Mouse (Mus musculus): Measurements from ENCODE around the gene Medag.

The Medag gene

GRCm38 (mm10) chr5:149429541-149429940, 18.0 kb downstream of the Medag start:
- no peak for DNase-seq (ENCODE audit: low spot score in 2 of 2)

DNA sequence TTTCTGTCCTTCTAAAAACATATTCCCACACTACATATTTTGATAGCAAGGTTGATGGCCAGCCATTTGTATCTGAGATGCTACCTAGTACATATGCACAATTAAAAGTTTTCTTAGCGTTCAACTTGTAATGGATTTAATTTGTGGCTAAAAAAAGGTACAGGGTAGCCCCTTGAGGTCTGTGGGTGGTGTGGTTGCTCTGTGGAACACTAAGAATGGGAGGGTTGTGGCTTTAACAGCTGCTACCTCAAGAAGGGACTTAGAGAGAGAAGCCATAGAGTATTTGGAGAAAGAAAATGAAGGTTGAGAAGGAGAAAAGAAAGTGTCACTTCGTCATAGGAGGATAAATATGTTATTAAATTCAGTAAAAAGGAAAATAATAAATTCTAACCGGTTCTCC, 19.4 kb downstream of the Medag start:
- no peak for DNase-seq (ENCODE audit: low spot score in 2 of 2)

GRCm38 (mm10) chr5:149433618-149434017, 22.1 kb downstream of the Medag start:
- no peak for DNase-seq (ENCODE audit: low spot score in 2 of 2)

DNA sequence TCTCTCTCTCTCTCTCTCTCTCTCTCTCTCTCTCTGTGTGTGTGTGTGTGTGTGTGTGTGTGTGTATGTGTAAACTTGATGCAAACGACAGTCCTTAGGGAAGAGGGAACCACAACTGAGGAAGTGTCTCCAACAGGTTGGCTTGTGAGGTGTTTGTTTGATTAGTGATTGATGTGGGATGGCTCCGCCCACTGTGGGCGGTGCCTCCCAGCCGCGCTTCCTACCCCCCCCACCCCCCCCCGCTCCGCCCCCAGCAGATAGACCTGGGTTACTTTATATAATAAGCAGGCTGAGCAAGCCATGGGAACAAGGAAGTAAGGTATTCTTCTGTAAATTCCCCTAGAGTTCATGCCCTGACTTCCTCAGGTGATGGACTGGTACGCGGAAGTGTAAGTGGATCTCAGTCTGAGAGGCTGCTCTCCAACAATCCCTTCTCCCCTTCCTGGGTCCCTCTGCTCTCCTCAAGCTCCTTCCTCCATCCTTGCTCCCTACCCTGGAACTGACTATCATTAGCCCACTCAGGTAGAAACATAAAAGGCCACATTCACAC, 22.7 kb downstream of the Medag start:
- no peak for DNase-seq (ENCODE audit: low spot score in 2 of 2)

- no peak for DNase-seq (ENCODE audit: low spot score in 2 of 2)
Observed at GRCm38 (mm10) chr5:149436541-149436940, 25.0 kb downstream of the Medag start.

- DNase-seq (ENCODE audit: low spot score in 2 of 2): no peak
Observed at GRCm38 (mm10) chr5:149437150-149437549, 25.6 kb downstream of the Medag start.

- peak; percentile 50 to 52 for DNase-seq (ENCODE audit: low spot score in 2 of 2)
Observed at GRCm38 (mm10) chr5:149439531-149440179, 28.1 kb downstream of the Medag start, which contains the start of gene Tex26. Gene Tex26, plus strand, starts transcription at chr5:149439660.

- DNase-seq (ENCODE audit: low spot score in 2 of 2): peak; percentile 80
Observed at GRCm38 (mm10) chr5:149440180-149440573, 28.6 kb downstream of the Medag start.

DNA sequence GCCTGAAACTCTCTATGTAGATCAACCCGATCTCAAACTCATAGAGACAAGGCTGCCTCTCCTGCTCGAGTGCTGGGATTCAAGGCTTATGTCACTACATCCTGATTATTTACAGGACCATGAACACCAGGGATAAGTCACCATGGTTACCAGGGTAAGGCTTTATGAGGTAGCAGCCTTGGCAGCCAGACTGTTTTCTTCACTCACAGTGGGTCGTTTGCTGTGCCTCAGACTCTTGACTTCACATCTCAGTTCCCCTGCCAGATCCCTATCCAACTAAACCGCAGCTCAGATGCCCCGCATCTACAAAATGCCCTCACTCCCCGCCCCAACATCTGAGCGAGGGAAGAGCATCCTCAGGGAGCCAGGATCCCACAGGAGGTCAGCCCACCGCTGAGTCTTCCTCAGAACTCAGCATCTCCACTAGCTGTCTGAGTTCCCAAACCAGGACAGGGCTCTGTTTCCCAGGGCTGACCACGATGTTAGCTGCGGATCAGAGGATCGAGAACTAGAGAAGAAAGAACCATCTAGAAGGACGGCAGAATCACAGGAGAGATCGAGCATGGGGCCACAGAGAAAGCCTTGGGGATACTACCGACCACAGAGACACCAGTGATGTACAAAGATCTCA, 30.2 kb downstream of the Medag start:
- no peak for DNase-seq (ENCODE audit: low spot score in 2 of 2)

DNA sequence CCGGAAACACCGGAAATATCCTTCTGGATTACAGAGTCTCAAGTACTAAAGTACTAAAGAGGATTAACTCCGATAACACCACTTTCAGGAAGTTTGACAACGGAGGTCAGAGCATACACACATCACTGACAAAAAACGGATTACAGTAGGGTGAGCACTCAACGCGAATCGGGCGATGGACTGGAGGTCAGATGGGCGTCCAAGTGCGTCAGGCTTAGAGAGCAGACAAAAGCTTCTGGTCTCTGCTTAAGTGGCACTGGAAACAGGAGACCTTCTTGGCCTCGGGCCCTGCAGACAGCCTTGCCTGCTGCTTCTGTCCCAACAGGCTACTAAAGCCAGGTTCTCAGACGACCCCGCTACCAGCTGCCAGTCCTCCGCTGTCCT, 30.7 kb downstream of the Medag start:
- no peak for DNase-seq (ENCODE audit: low spot score in 2 of 2)

DNA sequence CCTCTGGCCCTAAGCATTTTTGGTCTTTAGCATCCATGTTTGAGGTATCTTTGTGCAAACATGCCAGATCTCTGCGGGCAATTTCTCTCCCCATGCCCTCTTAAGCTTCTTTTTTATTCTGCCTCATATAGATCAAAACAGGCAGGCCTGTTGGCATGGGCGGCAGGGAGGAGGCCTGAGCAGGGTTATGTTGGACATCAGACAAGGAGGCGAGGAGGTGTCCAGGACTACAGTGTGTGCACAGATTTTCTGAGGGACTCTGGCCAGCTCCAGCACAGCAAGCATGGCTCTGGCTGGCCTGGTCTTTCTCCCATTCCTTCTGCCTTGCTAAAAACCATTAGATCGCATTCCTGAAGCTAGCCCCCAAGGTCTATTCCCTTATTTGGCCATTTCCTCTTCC, 32.9 kb downstream of the Medag start:
- DNase-seq (ENCODE audit: low spot score in 2 of 2): no peak

- DNase-seq (ENCODE audit: low spot score in 2 of 2): no peak
Observed at GRCm38 (mm10) chr5:149446495-149446894, 34.9 kb downstream of the Medag start.

GRCm38 (mm10) chr5:149447733-149448132, 36.2 kb downstream of the Medag start:
- DNase-seq (ENCODE audit: low spot score in 2 of 2): no peak

GRCm38 (mm10) chr5:149449406-149449805, 37.9 kb downstream of the Medag start:
- DNase-seq (ENCODE audit: low spot score in 2 of 2): no peak

GRCm38 (mm10) chr5:149451209-149451681, 39.7 kb downstream of the Medag start:
- DNase-seq (ENCODE audit: low spot score in 2 of 2): peak; percentile 40 to 49

DNA sequence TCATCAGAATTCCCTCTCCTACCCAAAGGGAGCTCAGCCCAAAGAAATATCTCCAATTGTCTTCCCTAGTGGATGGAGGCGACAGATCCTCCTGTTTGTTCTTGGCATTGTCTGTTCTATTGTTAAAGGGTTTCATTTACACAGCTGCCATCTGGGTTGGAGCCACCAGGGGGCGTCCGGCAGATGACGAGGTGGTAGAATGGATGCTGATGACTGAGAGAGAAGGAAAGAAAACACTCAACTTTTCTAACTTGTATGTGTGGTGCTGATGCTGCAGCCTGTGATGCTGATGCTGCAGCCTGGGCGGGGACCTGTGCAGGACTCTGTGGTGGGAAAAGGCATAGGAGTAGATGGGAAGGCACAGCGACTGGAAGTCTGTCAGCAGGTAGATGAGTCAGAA, 42.7 kb downstream of the Medag start:
- DNase-seq (ENCODE audit: low spot score in 2 of 2): peak; percentile 75 to 76

GRCm38 (mm10) chr5:149456544-149456943, 45.0 kb downstream of the Medag start:
- DNase-seq (ENCODE audit: low spot score in 2 of 2): no peak

DNA sequence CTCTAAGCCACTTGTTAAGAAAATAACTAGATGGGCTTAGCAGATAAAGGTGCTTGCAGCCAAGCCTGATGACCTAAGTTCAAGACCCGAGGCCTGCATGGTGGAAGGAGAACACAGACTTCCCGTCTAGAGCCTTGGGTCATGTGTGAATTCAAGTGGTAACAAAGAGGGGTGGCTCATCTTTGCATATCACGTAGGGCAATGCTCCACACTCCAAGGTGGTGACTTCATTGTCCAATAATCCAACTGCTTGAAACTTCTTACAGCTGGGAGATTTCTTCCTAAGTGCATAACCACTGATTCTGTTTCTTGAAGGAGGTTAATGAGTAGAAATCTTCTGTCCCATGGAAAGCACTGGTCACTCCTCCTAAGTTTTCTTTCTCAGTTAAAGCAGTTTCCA, 50.5 kb downstream of the Medag start:
- no peak for DNase-seq (ENCODE audit: low spot score in 2 of 2)

- DNase-seq (ENCODE audit: low spot score in 2 of 2): no peak
Observed at GRCm38 (mm10) chr5:149465305-149465704, 53.8 kb downstream of the Medag start.

- no peak for DNase-seq (ENCODE audit: low spot score in 2 of 2)
Observed at GRCm38 (mm10) chr5:149474142-149474541, 62.6 kb downstream of the Medag start.

- DNase-seq (ENCODE audit: low spot score in 2 of 2): no peak
Observed at GRCm38 (mm10) chr5:149474701-149475468, 63.3 kb downstream of the Medag start.

Data from right cerebral cortex, adult 2 months (tissue).